Mouse (Mus musculus) bone marrow, adult 2 months (tissue): ENCODE data around the gene Il34.

ENCODE experiments used
- CTCF ChIP-seq: fragments of 200-500 bp; IDR thresholded peaks from 2 replicates; pipeline ENCODE4 v1.5.1; 2011; ENCODE audit warnings: low read length, control low read depth; ENCODE audit not compliant: control insufficient read depth, insufficient read depth
- POLR2A ChIP-seq: fragments of 200-500 bp; IDR thresholded peaks from 2 replicates; pipeline ENCODE4 v1.6.1; 2011; ENCODE audit warnings: low read depth, mild to moderate bottlenecking, control low read depth, low read length, borderline replicate concordance; ENCODE audit not compliant: control insufficient read depth

- TF ChIP-seq CTCF (no peak), POLR2A (no peak)
Observed at GRCm38 (mm10) chr8:110811793-110812192, 6.1 kb upstream of the Il34 start.
